Mouse (Mus musculus) heart, postnatal 0 days (tissue): ENCODE measurements around the gene Rcan3.

Experiments
- CTCF ChIP-seq: IDR thresholded peaks from 2 replicates; pipeline ENCODE4 v1.5.1; 2016; ENCODE audit warnings: antibody characterized with exemption, control low read depth, low read depth
- EP300 ChIP-seq: IDR thresholded peaks from 2 replicates; pipeline ENCODE4 v1.6.1; 2016; ENCODE audit warnings: antibody characterized with exemption, low read depth

- TF ChIP-seq CTCF (no peak), EP300 (no peak)
Measured at GRCm38 (mm10) chr4:135373299-135373698, 60.4 kb downstream of the Rcan3 start.
